ENCODE assay signal across 20 mouse cellular contexts in the genomic region with DNA sequence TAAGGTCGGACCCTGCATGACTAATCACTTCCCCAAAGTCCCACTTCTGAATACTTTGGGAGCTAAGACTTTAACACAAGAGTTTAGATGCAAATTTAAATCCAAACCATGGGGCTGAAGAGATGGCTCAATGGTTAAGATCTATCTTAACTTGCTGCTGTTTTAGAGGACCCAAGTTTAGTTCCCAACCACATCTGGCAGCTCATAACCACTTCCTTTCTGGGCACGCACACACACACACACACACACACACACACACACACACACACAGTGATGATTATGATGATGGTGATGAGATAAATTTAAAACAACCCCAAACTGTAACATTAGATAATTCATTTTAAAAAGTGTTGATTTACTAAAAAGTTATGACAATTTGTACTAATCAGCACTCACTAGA. TPM values are rescaled to one million over a fixed set of nuclear protein-coding genes. Genes with fewer than 3 reads are reported as not detected.
"Had no signal": no experiment of that assay in that cellular context is flagged by ENCODE, and none has a peak within 500 bp of the region (broad histone marks: within the 10 kb centered on the region; RNA-seq: fewer than 3 reads in every experiment).

No protein-coding gene starts in this region.

- H3K27me3 ChIP-seq: intestine, embryonic 15.5 days; limb, embryonic 12.5 days; liver, embryonic 13.5 days; lung, embryonic 15.5 days; midbrain, embryonic 12.5 days; neural tube, embryonic 15.5 days had no signal

- H3K27ac ChIP-seq: intestine, embryonic 15.5 days; kidney, postnatal 0 days; limb, embryonic 12.5 days; liver, embryonic 13.5 days; lung, embryonic 15.5 days; midbrain, embryonic 12.5 days; neural tube, embryonic 15.5 days had no signal

- H3K4me2 ChIP-seq: intestine, embryonic 15.5 days; limb, embryonic 12.5 days; liver, embryonic 13.5 days; lung, embryonic 15.5 days; midbrain, embryonic 12.5 days; neural tube, embryonic 15.5 days had no signal

- DNase-seq: kidney, adult 2 months; kidney, postnatal 4 days; layer of hippocampus, adult 9-11 months; liver; liver, embryonic 13.5 days; liver, postnatal 0 days; lung, postnatal 14 days; right cerebral cortex, adult 18-20 months; right cerebral cortex, postnatal 25 days; thymus, postnatal 25 days had no signal

- H3K36me3 ChIP-seq: intestine, embryonic 15.5 days; limb, embryonic 12.5 days; liver, embryonic 13.5 days; lung, embryonic 15.5 days; midbrain, embryonic 12.5 days; neural tube, embryonic 15.5 days had no signal

- H3K9me3 ChIP-seq: intestine, embryonic 15.5 days; limb, embryonic 12.5 days; liver, embryonic 13.5 days; lung, embryonic 15.5 days; midbrain, embryonic 12.5 days; neural tube, embryonic 15.5 days had no signal

- H3K4me1 ChIP-seq: intestine, embryonic 15.5 days; limb, embryonic 12.5 days; lung, embryonic 15.5 days; midbrain, embryonic 12.5 days; neural tube, embryonic 15.5 days had no signal

- ATAC-seq: intestine, embryonic 15.5 days; liver, postnatal 0 days; midbrain, embryonic 16.5 days had no signal

- H3K4me3 ChIP-seq: intestine, embryonic 15.5 days; limb, embryonic 12.5 days; liver, embryonic 13.5 days; lung, embryonic 15.5 days; midbrain, embryonic 12.5 days; neural tube, embryonic 15.5 days had no signal

- H3K9ac ChIP-seq: intestine, embryonic 15.5 days; limb, embryonic 12.5 days; liver, embryonic 13.5 days; liver, postnatal 0 days; lung, embryonic 15.5 days; midbrain, embryonic 12.5 days; neural tube, embryonic 15.5 days had no signal

RNA-seq across cellular contexts. Expression of a gene that starts 13.4 kb away (rescaled TPM):
- total RNA-seq: megakaryocyte-erythroid progenitor cell, adult 5-6 weeks had no signal
- polyA plus RNA-seq: limb, embryonic 12.5 days; liver, embryonic 13.5 days; midbrain, embryonic 16.5 days; neural tube, embryonic 11.5 days; neural tube, embryonic 15.5 days; small intestine, adult 2 months had no signal
